Mouse (Mus musculus) embryonic facial prominence, embryonic 14.5 days (tissue): ENCODE measurements around the gene Lalba. TPM values are rescaled to one million over a fixed set of nuclear protein-coding genes. Genes with fewer than 3 reads are reported as not detected.
"Not testable (repeated sequence)": the region's sequence is repeated elsewhere in the genome, so short reads cannot be mapped to it uniquely, and the experiment has no call there.

Source experiments
- ATAC-seq: fragments of 200-750 bp; cut with Nextera tagmentation; 2 replicates; pipeline ENCODE4 v1.8.0; 2017; ENCODE audit warnings: low read depth, moderate number of reproducible peaks, moderate TSS enrichment
- DNase-seq: peaks from one replicate; pipeline ENCODE4 v3.0.0-alpha.2; 2015; ENCODE audit warnings: low spot score
- H3K27ac ChIP-seq: fragments of 300-500 bp; sonication (generic); replicated peaks from 2 replicates; pipeline ENCODE4 v1.5.1; 2014; ENCODE audit warnings: low read depth, mild to moderate bottlenecking, low read length, moderate library complexity
- H3K27me3 ChIP-seq: fragments of 300-500 bp; sonication (generic); replicated peaks from 2 replicates; pipeline ENCODE4 v1.6.1; 2014; ENCODE audit warnings: low read length; ENCODE audit not compliant: control insufficient read depth, insufficient read depth
- H3K36me3 ChIP-seq: fragments of 300-500 bp; sonication (generic); 2 replicates; pipeline ENCODE4 v1.6.1; 2014; ENCODE audit warnings: low read length, mixed read lengths; ENCODE audit not compliant: control insufficient read depth, insufficient read depth
- H3K4me1 ChIP-seq: fragments of 300-500 bp; sonication (generic); 2 replicates; pipeline ENCODE4 v1.6.1; 2014; ENCODE audit warnings: antibody characterized with exemption, low read length; ENCODE audit not compliant: control insufficient read depth, insufficient read depth
- H3K4me2 ChIP-seq: fragments of 300-500 bp; sonication (generic); 2 replicates; pipeline ENCODE4 v1.6.1; 2014; ENCODE audit warnings: low read depth, mild to moderate bottlenecking, low read length, moderate library complexity, mixed read lengths
- H3K4me3 ChIP-seq: fragments of 300-500 bp; sonication (generic); 2 replicates; pipeline ENCODE4 v1.5.1; 2014; ENCODE audit warnings: low read depth, mild to moderate bottlenecking, low read length
- H3K9ac ChIP-seq: fragments of 300-500 bp; sonication (generic); 2 replicates; pipeline ENCODE4 v1.6.1; 2014; ENCODE audit warnings: low read depth, mild to moderate bottlenecking, low read length, moderate library complexity, mixed read lengths
- H3K9me3 ChIP-seq: fragments of 300-500 bp; sonication (generic); 2 replicates; pipeline ENCODE4 v1.6.1; 2016; ENCODE audit warnings: low read length; ENCODE audit not compliant: control insufficient read depth
- WGBS: fragments of 180-500 bp; shearing (Covaris S2); extraction: QIAGEN DNeasy Blood & Tissue Kit; methylation state at CpG from one replicate; pipeline ENCODE4 v1.1.7; 2014; 5-methylcytosine and 5-hydroxymethylcytosine counted together
- microRNA-seq: library from miRNA; unstranded; fragments of <30 nt; microRNA quantifications from one replicate; pipeline ENCODE4, GENCODE M21; 2016; ENCODE audit warnings: borderline number of aligned reads
- polyA plus RNA-seq: library from polyadenylated mRNA; unstranded; fragments of >200 nt; fragmentation: Nextera tagmentation; extraction: Ambion mirVana; gene quantifications from 2 replicates; pipeline ENCODE4 v1.2.1, GENCODE M21; 2014

The Lalba gene
- polyA plus RNA-seq, 1 experiment from 2014 or later, result not detected

DNA sequence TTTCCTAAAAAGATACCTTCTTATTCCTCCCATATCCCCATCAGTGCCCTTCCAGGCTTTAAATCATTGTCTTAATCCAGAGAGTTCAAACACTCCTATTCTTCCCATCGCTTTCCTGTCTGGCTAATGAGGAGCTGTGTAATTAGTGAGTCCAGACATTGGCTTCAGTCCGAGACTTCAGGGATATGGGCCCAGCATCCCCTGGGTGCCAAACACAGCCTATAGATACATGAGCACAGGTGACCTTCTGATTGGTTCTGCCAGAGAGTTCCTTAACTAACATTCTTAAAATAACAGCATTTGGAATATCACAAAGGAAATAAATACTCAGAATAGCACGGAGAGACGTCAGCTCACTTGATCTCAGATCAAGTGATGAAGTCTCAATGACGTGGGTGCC is 51.6 kb downstream of the Lalba start, which contains the start of gene Olfr282:
Gene Olfr282, plus strand, starts transcription at position 301 of the 400 bp plus-strand sequence.
- H3K9ac ChIP-seq, H3K36me3 ChIP-seq, H3K27ac ChIP-seq, DNase-seq, H3K4me1 ChIP-seq, H3K4me3 ChIP-seq, H3K27me3 ChIP-seq, ATAC-seq, H3K9me3 ChIP-seq, H3K4me2 ChIP-seq: not testable (repeated sequence)
- 60% methylated on average over 5 of the region's 5 CpGs for WGBS

Small RNA genes within 50 kb of the gene (microRNA-seq; reads per million reads assigned to microRNA genes)
- 0.50 reads per million for gene Mir1291

Other genes starting within 250 kb of the Lalba start
- not detected in 2 replicates for gene Olfr286, start 248.3 kb downstream of the Lalba start, polyA plus RNA-seq
- gene H1fnt, start 225.4 kb downstream of the Lalba start, polyA plus RNA-seq, result not detected in 2 replicates
- gene Zfp641, start 186.6 kb downstream of the Lalba start, polyA plus RNA-seq, result 1.0 TPM in 2 replicates
- 0.03 and 0.04 TPM in 2 replicates for gene Olfr285, start 165.4 kb downstream of the Lalba start, polyA plus RNA-seq
- gene Olfr284, start 141.7 kb downstream of the Lalba start, polyA plus RNA-seq, result 0.43 TPM in 1 of 2 replicates, not detected in the other
- gene Olfr283, start 101.8 kb downstream of the Lalba start, polyA plus RNA-seq, result not detected in 2 replicates
- 0.17 TPM in 1 of 2 replicates, not detected in the other for gene Olfr282, start 51.5 kb downstream of the Lalba start, polyA plus RNA-seq
- 0.22 and 0.50 TPM in 2 replicates for gene Olfr281, start 30.1 kb downstream of the Lalba start, polyA plus RNA-seq
- not detected in 2 replicates for gene OR5BS1P, start 12.8 kb downstream of the Lalba start, polyA plus RNA-seq
- gene Olfr279, start 9.7 kb upstream of the Lalba start, polyA plus RNA-seq, result not detected in 2 replicates
- gene Kansl2, start 51.5 kb upstream of the Lalba start, polyA plus RNA-seq, result 94.3 and 97.7 TPM in 2 replicates
- gene Ccnt1, start 88.2 kb upstream of the Lalba start, polyA plus RNA-seq, result 47.9 and 51.3 TPM in 2 replicates
- gene 4930415O20Rik, start 88.3 kb upstream of the Lalba start, polyA plus RNA-seq, result not detected in 2 replicates
- gene Adcy6, start 127.4 kb upstream of the Lalba start, polyA plus RNA-seq, result 14.9 and 18.8 TPM in 2 replicates
- 29.0 and 37.0 TPM in 2 replicates for gene Cacnb3, start 148.1 kb upstream of the Lalba start, polyA plus RNA-seq
- 21.5 and 23.4 TPM in 2 replicates for gene Ddx23, start 180.2 kb upstream of the Lalba start, polyA plus RNA-seq
- 0.42 TPM in 2 replicates for gene Rnd1, start 194.7 kb upstream of the Lalba start, polyA plus RNA-seq
- 1.7 and 3.9 TPM in 2 replicates for gene Ccdc65, start 225.5 kb upstream of the Lalba start, polyA plus RNA-seq
- gene Fkbp11, start 245.5 kb upstream of the Lalba start, polyA plus RNA-seq, result 88.8 and 108 TPM in 2 replicates